Mouse (Mus musculus): ENCODE measurements around the gene Stim2. TPM values are rescaled to one million over a fixed set of nuclear protein-coding genes. Genes with fewer than 3 reads are reported as not detected.

The Stim2 gene
- total and polyA plus RNA-seq, 3 experiments = 11.7 to 18.6 TPM; not detected in 1

DNA sequence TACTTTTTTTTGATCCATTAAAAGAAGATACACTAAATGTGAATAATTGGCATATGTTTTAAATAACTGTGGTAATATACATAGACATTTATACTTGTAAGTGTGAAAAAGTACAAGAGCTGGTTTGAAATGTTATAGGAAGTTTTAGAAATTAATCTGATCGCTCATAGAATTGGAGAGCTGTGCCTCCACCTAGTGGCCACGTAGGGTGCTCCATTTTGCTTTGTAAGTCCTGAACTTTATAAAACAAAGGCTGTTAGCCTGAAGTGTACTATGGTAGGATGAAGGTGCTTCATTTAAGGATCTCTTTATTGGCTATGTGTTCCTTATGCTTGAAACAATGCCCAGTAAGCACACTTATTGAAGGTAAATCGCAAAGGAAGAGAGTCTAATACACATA lies 115.0 kb downstream of the Stim2 start:
- Histone ChIP-seq H3K9ac (ENCODE audit: control insufficient read depth, low read depth, low read length, poor library complexity, severe bottlenecking) (no peak overlapping the region), H3K4me3 (ENCODE audit: control insufficient read depth in 1 of 2, insufficient read depth in 1 of 2, low read depth in 2 of 2, low read length in 2 of 2) (no peak overlapping the region), H3K27ac (ENCODE audit: control insufficient read depth, low read depth, low read length) (no peak overlapping the region), H3K9me3 (replicated peaks; ENCODE audit: insufficient read depth, low read length) (no peaks in the 10 kb centered on the region), H3K4me1 (ENCODE audit: control insufficient read depth in 1 of 2, insufficient read depth in 2 of 2, low read length in 2 of 2) (no peaks in the 10 kb centered on the region), H3K79me2 (ENCODE audit: control insufficient read depth, insufficient read depth, low read length, poor library complexity) (no peaks in the 10 kb centered on the region), H3K36me3 (ENCODE audit: control insufficient read depth in 1 of 2, insufficient read depth in 2 of 2, low read length in 2 of 2) (no peaks in the 10 kb centered on the region; a peak in 1 of 4 replicates), H3K27me3 (ENCODE audit: control insufficient read depth in 1 of 2, insufficient read depth in 2 of 2, low read length in 2 of 2) (no peaks in the 10 kb centered on the region)
- TF ChIP-seq SMC3 (IDR thresholded peaks at IDR 0.05; ENCODE audit: low read depth, low read length) (peak; percentile 97), JUND (IDR thresholded peaks at IDR 0.05; ENCODE audit: low read depth, low read length) (no peak; the same call in 1 of the 2 replicates), HCFC1 (IDR thresholded peaks at IDR 0.05; ENCODE audit: low read depth, low read length) (no peak), NELFE (IDR thresholded peaks at IDR 0.05; ENCODE audit: low read depth, low read length) (no peak), ZC3H11A (IDR thresholded peaks at IDR 0.05; ENCODE audit: low read depth, low read length) (peak; percentile 93), ZMIZ1 (IDR thresholded peaks at IDR 0.05; ENCODE audit: low read depth, low read length) (no peak), CTCF (IDR thresholded peaks at IDR 0.05 in 2 of 3, conservative IDR thresholded peaks at IDR 0.05 in 1 of 3; ENCODE audit: control insufficient read depth in 1 of 3, insufficient read depth in 1 of 3, low read depth in 2 of 3, low read length in 3 of 3, poor library complexity in 1 of 3, severe bottlenecking in 1 of 3) (peak; percentile 58 to 91 (median 70); a peak in 5 of 6 replicates), TBP (IDR thresholded peaks at IDR 0.05; ENCODE audit: low read depth, low read length) (no peak), RAD21 (IDR thresholded peaks at IDR 0.05; ENCODE audit: low read depth, low read length) (peak; percentile 98), CHD2 (IDR thresholded peaks at IDR 0.05; ENCODE audit: low read length) (no peak), GATA1 (IDR thresholded peaks at IDR 0.05; ENCODE audit: low read depth, low read length) (peak; percentile 67), MAX (IDR thresholded peaks at IDR 0.05; ENCODE audit: low read length) (no peak), KAT2A (conservative IDR thresholded peaks at IDR 0.05; ENCODE audit: low read depth, low read length) (no peak), CHD1 (IDR thresholded peaks at IDR 0.05; ENCODE audit: low read depth, low read length) (no peak)
- DNase-seq (ENCODE audit: low read depth, low spot score) = peak; percentile 74

DNA sequence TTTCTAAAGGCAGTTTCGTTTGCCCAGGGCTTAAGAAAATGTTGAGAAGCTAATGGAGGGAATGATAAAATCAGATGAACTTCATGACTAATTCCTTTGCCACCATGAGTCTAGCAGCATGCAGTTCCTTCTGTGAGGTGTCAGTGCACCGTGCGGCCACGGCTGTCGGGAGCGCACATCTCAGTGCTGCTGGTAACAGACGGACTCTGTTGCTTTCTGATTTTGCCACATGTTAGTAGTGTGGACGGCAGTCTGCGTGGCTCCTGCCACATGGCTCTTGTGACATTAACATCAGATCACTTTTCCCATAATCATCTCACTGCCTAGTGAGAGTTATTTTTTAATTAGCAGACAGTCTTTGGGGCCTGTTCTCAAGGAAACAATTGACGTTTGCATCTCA lies 118.2 kb downstream of the Stim2 start:
- H3K27ac ChIP-seq (ENCODE audit: control insufficient read depth, low read depth, low read length) = no peak overlapping the region
- TF ChIP-seq RCOR1 (IDR thresholded peaks at IDR 0.05; ENCODE audit: low read depth, low read length) = no peak
- DNase-seq (ENCODE audit: low read depth, low spot score) = no peak
- H3K27me3 ChIP-seq (ENCODE audit: control insufficient read depth in 1 of 2, insufficient read depth in 2 of 2, low read length in 2 of 2) = no peaks in the 10 kb centered on the region
- H3K9me3 ChIP-seq (replicated peaks; ENCODE audit: insufficient read depth, low read length) = no peaks in the 10 kb centered on the region
- no peaks in the 10 kb centered on the region for H3K4me1 ChIP-seq (ENCODE audit: control insufficient read depth in 1 of 2, insufficient read depth in 2 of 2, low read length in 2 of 2)
- H3K4me3 ChIP-seq (ENCODE audit: control insufficient read depth in 1 of 2, insufficient read depth in 1 of 2, low read depth in 2 of 2, low read length in 2 of 2) = no peak overlapping the region
- no peaks in the 10 kb centered on the region for H3K79me2 ChIP-seq (ENCODE audit: control insufficient read depth, insufficient read depth, low read length, poor library complexity)
- H3K9ac ChIP-seq (ENCODE audit: control insufficient read depth, low read depth, low read length, poor library complexity, severe bottlenecking) = no peak overlapping the region
- H3K36me3 ChIP-seq (ENCODE audit: control insufficient read depth in 1 of 2, insufficient read depth in 2 of 2, low read length in 2 of 2) = no peaks in the 10 kb centered on the region; a peak in 1 of 4 replicates

GRCm38 (mm10) chr5:54118410-54119212 lies 120.3 kb downstream of the Stim2 start:
- Histone ChIP-seq H3K9me3 (replicated peaks; ENCODE audit: insufficient read depth, low read length) (no peaks in the 10 kb centered on the region), H3K27me3 (ENCODE audit: control insufficient read depth in 1 of 2, insufficient read depth in 2 of 2, low read length in 2 of 2) (no peaks in the 10 kb centered on the region), H3K4me1 (ENCODE audit: control insufficient read depth in 1 of 2, insufficient read depth in 2 of 2, low read length in 2 of 2) (no peaks in the 10 kb centered on the region), H3K36me3 (ENCODE audit: control insufficient read depth in 1 of 2, insufficient read depth in 2 of 2, low read length in 2 of 2) (no peaks in the 10 kb centered on the region; a peak in 1 of 4 replicates), H3K27ac (ENCODE audit: control insufficient read depth, low read depth, low read length) (no peak overlapping the region), H3K4me3 (ENCODE audit: control insufficient read depth in 1 of 2, insufficient read depth in 1 of 2, low read depth in 2 of 2, low read length in 2 of 2) (no peak overlapping the region), H3K9ac (ENCODE audit: control insufficient read depth, low read depth, low read length, poor library complexity, severe bottlenecking) (no peak overlapping the region), H3K79me2 (ENCODE audit: control insufficient read depth, insufficient read depth, low read length, poor library complexity) (no peaks in the 10 kb centered on the region)
- no peak for DNase-seq (ENCODE audit: low read depth, low spot score)
- TF ChIP-seq NRF1 (IDR thresholded peaks at IDR 0.05; ENCODE audit: insufficient read depth, low read depth, low read length, poor library complexity, severe bottlenecking) (no peak), EP300 (IDR thresholded peaks at IDR 0.05; ENCODE audit: low read depth in 1 of 2, low read length in 2 of 2) (no peak), E2F4 (IDR thresholded peaks at IDR 0.05; ENCODE audit: borderline replicate concordance, low read depth, low read length) (no peak), GABPA (IDR thresholded peaks at IDR 0.05; ENCODE audit: low read depth, low read length) (no peak), ZMIZ1 (IDR thresholded peaks at IDR 0.05; ENCODE audit: low read depth, low read length) (no peak), HCFC1 (IDR thresholded peaks at IDR 0.05; ENCODE audit: low read depth, low read length) (no peak), CTCF (IDR thresholded peaks at IDR 0.05 in 2 of 3, conservative IDR thresholded peaks at IDR 0.05 in 1 of 3; ENCODE audit: control insufficient read depth in 1 of 3, insufficient read depth in 1 of 3, low read depth in 2 of 3, low read length in 3 of 3, poor library complexity in 1 of 3, severe bottlenecking in 1 of 3) (no peak), TCF12 (IDR thresholded peaks at IDR 0.05; ENCODE audit: low read depth, low read length) (no peak), CHD1 (IDR thresholded peaks at IDR 0.05; ENCODE audit: low read depth, low read length) (no peak), JUND (IDR thresholded peaks at IDR 0.05; ENCODE audit: low read depth, low read length) (no peak), UBTF (IDR thresholded peaks at IDR 0.05; ENCODE audit: borderline replicate concordance, insufficient read depth, low read depth, low read length) (no peak), TBP (IDR thresholded peaks at IDR 0.05; ENCODE audit: low read depth, low read length) (no peak), MEF2A (IDR thresholded peaks at IDR 0.05; ENCODE audit: extremely low read depth, insufficient replicate concordance, low read depth, low read length, poor library complexity, severe bottlenecking) (no peak), RAD21 (IDR thresholded peaks at IDR 0.05; ENCODE audit: low read depth, low read length) (no peak), CHD2 (IDR thresholded peaks at IDR 0.05; ENCODE audit: low read length) (no peak), KAT2A (conservative IDR thresholded peaks at IDR 0.05; ENCODE audit: low read depth, low read length) (no peak)

Measured in MEL (cell line).